Mouse (Mus musculus): Measurements from ENCODE around the gene Ephb1. TPM values are rescaled to one million over a fixed set of nuclear protein-coding genes. Genes with fewer than 3 reads are reported as not detected.

Gene Ephb1
- polyA plus RNA-seq, 1 experiment from 2014 or later, result 1.0 TPM

GRCm38 (mm10) chr9:102245551-102245950, 108.9 kb downstream of the Ephb1 start:
- no peak for DNase-seq (ENCODE audit: low spot score)
- TF ChIP-seq EP300 (optimal IDR thresholded peaks at IDR 0.05), result no peak
- no peak for TF ChIP-seq CTCF (IDR thresholded peaks at IDR 0.05; ENCODE audit: low read depth)
- no peaks in the 10 kb centered on the region for H3K4me1 ChIP-seq (replicated peaks; ENCODE audit: control insufficient read depth, insufficient read depth)
- 85% methylated on average over 7 of the region's 7 CpGs for WGBS
- H3K9me3 ChIP-seq (ENCODE audit: control insufficient read depth, low read length), result no peaks in the 10 kb centered on the region
- H3K36me3 ChIP-seq (ENCODE audit: control insufficient read depth, insufficient read depth, low read length), result no peaks in the 10 kb centered on the region
- no peak overlapping the region for H3K9ac ChIP-seq (ENCODE audit: low read length)
- no peak overlapping the region for H3K4me2 ChIP-seq (replicated peaks; ENCODE audit: low read depth)
- H3K4me3 ChIP-seq (ENCODE audit: low read depth, low read length), result no peak overlapping the region
- no peaks in the 10 kb centered on the region for H3K27me3 ChIP-seq (ENCODE audit: control insufficient read depth, insufficient read depth, low read length)
- ATAC-seq (ENCODE audit: low FRiP score, low TSS enrichment), result no peak
- H3K27ac ChIP-seq (replicated peaks), result no peak overlapping the region

DNA sequence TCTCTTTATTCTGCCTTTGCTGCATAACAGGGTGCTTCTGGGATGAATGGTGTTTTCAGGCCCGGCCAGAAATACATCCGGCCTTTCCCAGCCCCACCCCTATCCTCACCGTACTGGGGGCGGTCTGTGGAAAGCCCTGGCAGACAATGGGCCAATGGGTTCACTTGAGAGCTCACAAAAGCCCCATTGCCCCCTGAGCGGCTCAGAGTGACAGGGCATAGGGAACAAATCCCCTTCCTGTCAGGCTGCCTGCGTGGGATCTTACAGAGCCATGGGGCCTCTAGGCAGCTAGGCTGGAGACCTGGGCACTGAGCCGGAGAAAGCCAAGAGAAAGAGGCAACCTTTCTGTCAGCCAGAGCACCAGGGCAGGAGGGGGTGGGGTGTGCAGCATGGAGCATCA, 111.2 kb downstream of the Ephb1 start:
- DNase-seq (ENCODE audit: low spot score), result no peak
- Histone ChIP-seq H3K27me3 (ENCODE audit: control insufficient read depth, insufficient read depth, low read length) (no peaks in the 10 kb centered on the region), H3K36me3 (ENCODE audit: control insufficient read depth, insufficient read depth, low read length) (no peaks in the 10 kb centered on the region), H3K4me3 (ENCODE audit: low read depth, low read length) (no peak overlapping the region), H3K4me2 (replicated peaks; ENCODE audit: low read depth) (no peak overlapping the region), H3K4me1 (replicated peaks; ENCODE audit: control insufficient read depth, insufficient read depth) (no peaks in the 10 kb centered on the region), H3K9ac (ENCODE audit: low read length) (no peak overlapping the region), H3K9me3 (ENCODE audit: control insufficient read depth, low read length) (no peaks in the 10 kb centered on the region), H3K27ac (replicated peaks) (no peak overlapping the region)
- no peak for ATAC-seq (ENCODE audit: low FRiP score, low TSS enrichment)
- WGBS, result 40% methylated on average over 7 of the region's 7 CpGs
- TF ChIP-seq EP300 (optimal IDR thresholded peaks at IDR 0.05) (no peak), CTCF (IDR thresholded peaks at IDR 0.05; ENCODE audit: low read depth) (no peak)

DNA sequence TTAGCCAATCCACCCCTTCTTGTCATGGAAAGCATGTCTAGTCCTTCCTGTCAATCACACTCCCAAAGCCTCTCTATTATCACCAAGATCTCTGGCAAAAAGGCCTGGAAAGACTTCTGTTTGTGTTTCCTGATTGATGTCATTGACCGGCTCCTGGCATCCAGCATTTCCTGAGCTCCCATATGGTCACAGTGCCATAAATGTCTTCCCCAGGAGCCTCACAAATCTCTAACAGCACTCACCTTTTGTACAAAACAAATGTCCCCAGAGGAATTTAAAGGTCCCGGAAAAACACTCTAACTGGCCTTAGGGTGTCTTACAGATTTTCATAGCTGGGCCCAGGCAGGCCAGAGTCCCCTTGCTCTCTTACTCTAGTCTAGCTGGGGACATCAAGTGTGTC, 112.9 kb downstream of the Ephb1 start:
- Histone ChIP-seq H3K9me3 (ENCODE audit: control insufficient read depth, low read length) (no peaks in the 10 kb centered on the region), H3K4me3 (ENCODE audit: low read depth, low read length) (no peak overlapping the region), H3K27ac (replicated peaks) (no peak overlapping the region), H3K27me3 (ENCODE audit: control insufficient read depth, insufficient read depth, low read length) (no peaks in the 10 kb centered on the region), H3K9ac (ENCODE audit: low read length) (no peak overlapping the region), H3K36me3 (ENCODE audit: control insufficient read depth, insufficient read depth, low read length) (no peaks in the 10 kb centered on the region), H3K4me2 (replicated peaks; ENCODE audit: low read depth) (no peak overlapping the region), H3K4me1 (replicated peaks; ENCODE audit: control insufficient read depth, insufficient read depth) (no peaks in the 10 kb centered on the region)
- TF ChIP-seq CTCF (IDR thresholded peaks at IDR 0.05; ENCODE audit: low read depth), result no peak
- no peak for TF ChIP-seq EP300 (optimal IDR thresholded peaks at IDR 0.05)
- WGBS, result 64% methylated on average over 2 of the region's 2 CpGs
- ATAC-seq (ENCODE audit: low FRiP score, low TSS enrichment) (no peak), DNase-seq (ENCODE audit: low spot score) (no peak)

DNA sequence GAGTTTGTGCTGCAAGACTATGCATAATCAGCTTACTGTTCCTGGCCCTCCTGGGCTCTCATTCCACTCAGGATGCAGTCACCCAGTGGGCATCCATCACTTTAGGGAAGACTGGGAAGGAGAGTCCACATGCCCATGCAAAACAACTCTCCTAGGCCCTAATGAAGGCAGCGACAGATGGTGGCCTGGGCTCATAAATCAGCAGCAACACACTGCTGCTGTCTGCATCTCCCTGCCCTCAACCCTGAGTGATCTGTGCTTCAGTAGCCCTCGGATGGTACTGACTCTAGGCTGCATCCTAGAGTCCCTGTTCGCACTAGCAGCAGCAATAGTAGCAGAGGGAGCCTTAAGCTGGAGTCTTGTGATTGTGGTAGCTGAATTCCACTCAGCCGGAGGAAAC, 114.3 kb downstream of the Ephb1 start:
- Histone ChIP-seq H3K9me3 (ENCODE audit: control insufficient read depth, low read length) (no peaks in the 10 kb centered on the region), H3K36me3 (ENCODE audit: control insufficient read depth, insufficient read depth, low read length) (no peaks in the 10 kb centered on the region), H3K4me3 (ENCODE audit: low read depth, low read length) (no peak overlapping the region), H3K4me1 (replicated peaks; ENCODE audit: control insufficient read depth, insufficient read depth) (no peaks in the 10 kb centered on the region), H3K9ac (ENCODE audit: low read length) (no peak overlapping the region), H3K27ac (replicated peaks) (no peak overlapping the region), H3K27me3 (ENCODE audit: control insufficient read depth, insufficient read depth, low read length) (no peaks in the 10 kb centered on the region), H3K4me2 (replicated peaks; ENCODE audit: low read depth) (no peak overlapping the region)
- DNase-seq (ENCODE audit: low spot score), result no peak
- WGBS, result 56% methylated on average over 4 of the region's 4 CpGs
- TF ChIP-seq EP300 (optimal IDR thresholded peaks at IDR 0.05) (no peak), CTCF (IDR thresholded peaks at IDR 0.05; ENCODE audit: low read depth) (no peak)
- no peak for ATAC-seq (ENCODE audit: low FRiP score, low TSS enrichment)

DNA sequence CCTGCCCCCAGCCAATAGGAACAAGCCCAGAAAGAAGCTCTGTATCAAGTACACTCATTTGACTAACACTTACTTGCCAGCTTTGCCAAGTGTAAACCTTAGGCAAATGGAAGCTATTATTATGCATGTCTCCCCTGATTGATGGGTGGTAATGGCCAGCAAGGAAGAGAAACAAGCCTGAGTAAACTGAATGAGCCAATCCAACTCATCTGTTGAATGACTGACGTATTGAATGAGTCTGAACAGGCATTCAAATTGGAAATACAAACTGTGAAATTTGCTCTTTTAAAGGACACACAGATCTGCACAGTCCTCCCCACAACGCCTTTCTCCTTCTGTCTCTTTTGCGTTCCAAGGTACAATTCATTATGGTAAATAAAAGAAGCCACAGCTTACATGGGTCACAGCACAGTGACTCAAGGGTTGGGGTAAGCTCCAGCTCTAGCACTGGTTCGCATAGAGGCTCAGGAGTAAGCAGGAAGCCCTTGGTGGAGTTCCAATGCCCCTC, 119.0 kb downstream of the Ephb1 start:
- Histone ChIP-seq H3K9me3 (ENCODE audit: control insufficient read depth, low read length) (no peaks in the 10 kb centered on the region), H3K27ac (replicated peaks) (0 out of 2 replicates have a peak overlapping the region, but pooled peaks have one; percentile 13), H3K4me2 (replicated peaks; ENCODE audit: low read depth) (no peak overlapping the region), H3K27me3 (ENCODE audit: control insufficient read depth, insufficient read depth, low read length) (no peaks in the 10 kb centered on the region), H3K4me3 (ENCODE audit: low read depth, low read length) (no peak overlapping the region), H3K9ac (ENCODE audit: low read length) (no peak overlapping the region), H3K4me1 (replicated peaks; ENCODE audit: control insufficient read depth, insufficient read depth) (no peaks in the 10 kb centered on the region), H3K36me3 (ENCODE audit: control insufficient read depth, insufficient read depth, low read length) (no peaks in the 10 kb centered on the region)
- TF ChIP-seq CTCF (IDR thresholded peaks at IDR 0.05; ENCODE audit: low read depth) (no peak), EP300 (optimal IDR thresholded peaks at IDR 0.05) (no peak)
- DNase-seq (ENCODE audit: low spot score) (no peak), ATAC-seq (ENCODE audit: low FRiP score, low TSS enrichment) (no peak)
- WGBS, result 57% methylated on average over 4 of the region's 4 CpGs

GRCm38 (mm10) chr9:102231248-102231647, 123.2 kb downstream of the Ephb1 start:
- WGBS, result 71% methylated on average over 6 of the region's 6 CpGs
- ATAC-seq (ENCODE audit: low FRiP score, low TSS enrichment) (no peak), DNase-seq (ENCODE audit: low spot score) (no peak)
- Histone ChIP-seq H3K4me1 (replicated peaks; ENCODE audit: control insufficient read depth, insufficient read depth) (no peaks in the 10 kb centered on the region), H3K27me3 (ENCODE audit: control insufficient read depth, insufficient read depth, low read length) (no peaks in the 10 kb centered on the region), H3K9ac (ENCODE audit: low read length) (no peak overlapping the region), H3K4me3 (ENCODE audit: low read depth, low read length) (no peak overlapping the region), H3K9me3 (ENCODE audit: control insufficient read depth, low read length) (no peaks in the 10 kb centered on the region), H3K36me3 (ENCODE audit: control insufficient read depth, insufficient read depth, low read length) (no peaks in the 10 kb centered on the region), H3K4me2 (replicated peaks; ENCODE audit: low read depth) (no peak overlapping the region), H3K27ac (replicated peaks) (no peak overlapping the region)
- TF ChIP-seq EP300 (optimal IDR thresholded peaks at IDR 0.05) (no peak), CTCF (IDR thresholded peaks at IDR 0.05; ENCODE audit: low read depth) (no peak)
